Mouse (Mus musculus) hindbrain, embryonic 11.5 days (tissue): ENCODE data around the gene Anapc15-ps. TPM values are rescaled to one million over a fixed set of nuclear protein-coding genes. Genes with fewer than 3 reads are reported as not detected.

Experiments used
- ATAC-seq: fragments of 200-750 bp; cut with Nextera tagmentation; 2 replicates; pipeline ENCODE4 v1.8.0; 2017; ENCODE audit warnings: mild to moderate bottlenecking, moderate TSS enrichment, moderate library complexity; ENCODE audit not compliant: low FRiP score
- DNase-seq: peaks from one replicate; pipeline ENCODE4 v3.0.0-alpha.2; 2015; ENCODE audit warnings: low spot score
- H3K27ac ChIP-seq: fragments of 300-500 bp; sonication (generic); 2 replicates; pipeline ENCODE4 v1.5.1; 2014; ENCODE audit warnings: mild to moderate bottlenecking, low read depth, low read length
- H3K27me3 ChIP-seq: fragments of 300-500 bp; sonication (generic); 2 replicates; pipeline ENCODE4 v1.6.1; 2014; ENCODE audit warnings: mild to moderate bottlenecking, low read length, moderate library complexity, mixed read lengths; ENCODE audit not compliant: control insufficient read depth, insufficient read depth
- H3K36me3 ChIP-seq: fragments of 300-500 bp; sonication (generic); 2 replicates; pipeline ENCODE4 v1.6.1; 2014; ENCODE audit warnings: mild to moderate bottlenecking, low read length, moderate library complexity, mixed read lengths; ENCODE audit not compliant: control insufficient read depth, insufficient read depth
- H3K4me1 ChIP-seq: fragments of 300-500 bp; sonication (generic); replicated peaks from 2 replicates; pipeline ENCODE4 v1.6.1; 2014; ENCODE audit warnings: low read length, mixed read lengths; ENCODE audit not compliant: control insufficient read depth, insufficient read depth
- H3K4me2 ChIP-seq: fragments of 300-500 bp; sonication (generic); replicated peaks from 2 replicates; pipeline ENCODE4 v1.6.1; 2014; ENCODE audit warnings: mild to moderate bottlenecking, low read depth, low read length
- H3K4me3 ChIP-seq: fragments of 300-500 bp; sonication (generic); 2 replicates; pipeline ENCODE4 v1.5.1; 2014; ENCODE audit warnings: low read depth, low read length
- H3K9ac ChIP-seq: fragments of 300-500 bp; sonication (generic); 2 replicates; pipeline ENCODE4 v1.6.1; 2014; ENCODE audit warnings: low read depth, low read length
- H3K9me3 ChIP-seq: fragments of 300-500 bp; sonication (generic); 2 replicates; pipeline ENCODE4 v1.6.1; 2016; ENCODE audit warnings: low read length; ENCODE audit not compliant: control insufficient read depth
- WGBS: fragments of 180-500 bp; shearing (Covaris S2); extraction: QIAGEN DNeasy Blood & Tissue Kit; methylation state at CpG from one replicate; pipeline ENCODE4 v1.1.7; 2014; 5-methylcytosine and 5-hydroxymethylcytosine counted together
- polyA plus RNA-seq: library from polyadenylated mRNA; unstranded; fragments of >200 nt; fragmentation: Nextera tagmentation; extraction: Ambion mirVana; gene quantifications from 2 replicates; pipeline ENCODE4 v1.2.1, GENCODE M21; 2014

The Anapc15-ps gene
- not detected in 2 replicates for polyA plus RNA-seq

GRCm38 (mm10) chr10:95673351-95673750, at the start of gene Anapc15-ps:
Anapc15-ps (minus strand) TSS chr10:95673451.
- H3K27ac ChIP-seq, result no peak within 1 kb of the TSS
- 91% methylated on average over 3 of the region's 3 CpGs for WGBS
- ATAC-seq (no peak), DNase-seq (no peak)
- no peaks in the 10 kb centered on the region for H3K4me1 ChIP-seq
- H3K9ac ChIP-seq, result no peak within 1 kb of the TSS
- no peak within 1 kb of the TSS for H3K4me2 ChIP-seq
- no peaks in the 10 kb centered on the region for H3K36me3 ChIP-seq
- H3K4me3 ChIP-seq, result no peak within 1 kb of the TSS
- no peaks in the 10 kb centered on the region for H3K9me3 ChIP-seq
- no peaks in the 10 kb centered on the region for H3K27me3 ChIP-seq

DNA sequence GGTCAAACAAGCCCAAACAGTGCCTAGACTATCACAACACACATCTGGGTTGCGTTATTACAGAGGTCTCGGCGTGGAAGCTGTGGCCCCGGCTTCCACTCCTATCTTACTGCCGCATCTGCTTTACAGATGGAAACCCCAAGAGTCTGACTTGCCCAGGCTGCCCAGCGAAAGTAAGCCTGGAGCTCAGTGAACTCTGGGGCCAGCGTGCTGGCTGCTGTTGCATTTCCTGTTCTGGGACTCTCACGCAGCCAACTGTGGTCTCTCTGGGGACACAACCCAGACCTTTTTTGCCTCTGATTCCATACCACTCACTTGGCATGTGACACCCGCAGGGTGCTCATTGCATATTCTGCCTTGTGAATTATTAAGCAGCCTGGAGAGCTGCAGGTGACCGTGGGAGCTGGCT, 49.0 kb upstream of the Anapc15-ps start:
- Histone ChIP-seq H3K36me3 (no peaks in the 10 kb centered on the region), H3K4me3 (no peak overlapping the region), H3K9me3 (no peaks in the 10 kb centered on the region), H3K27me3 (no peaks in the 10 kb centered on the region), H3K9ac (no peak overlapping the region), H3K27ac (no peak overlapping the region), H3K4me2 (no peak overlapping the region), H3K4me1 (no peaks in the 10 kb centered on the region)
- DNase-seq, result no peak
- ATAC-seq, result no peak
- 68% methylated on average over 10 of the region's 10 CpGs for WGBS

DNA sequence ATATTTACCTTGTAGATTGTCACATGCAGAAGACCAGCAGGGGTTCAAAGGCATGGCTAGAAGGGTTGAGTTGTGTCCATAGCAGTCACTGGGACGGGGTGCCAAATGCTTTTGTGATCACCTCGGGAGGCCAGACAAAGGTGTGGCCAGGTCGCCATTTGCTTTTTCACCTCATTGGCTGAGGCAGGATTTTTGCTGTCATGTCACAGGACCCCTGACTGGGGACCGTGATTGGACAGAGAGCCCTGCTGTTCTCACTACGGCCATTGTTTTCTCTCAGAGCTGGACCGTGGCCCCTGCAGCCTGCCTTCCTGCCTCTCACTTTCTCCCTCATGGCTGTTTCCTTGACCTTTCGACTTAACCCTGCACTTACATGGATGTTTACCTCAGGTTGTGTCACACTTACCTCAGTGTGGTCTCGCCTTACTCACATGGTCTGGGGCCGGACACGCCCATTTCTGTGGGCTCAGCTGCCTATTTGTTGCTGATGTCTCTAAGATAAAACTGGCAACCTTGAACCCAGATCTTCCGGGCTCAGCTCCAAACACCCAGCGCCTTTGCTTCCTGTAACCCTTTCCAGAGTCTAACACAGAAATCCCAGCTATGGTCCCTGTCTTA, 47.0 kb upstream of the Anapc15-ps start:
- no peak for ATAC-seq
- H3K4me2 ChIP-seq, result no peak overlapping the region
- H3K27me3 ChIP-seq, result no peaks in the 10 kb centered on the region
- no peaks in the 10 kb centered on the region for H3K9me3 ChIP-seq
- H3K36me3 ChIP-seq, result no peaks in the 10 kb centered on the region
- DNase-seq, result no peak
- H3K4me1 ChIP-seq, result no peaks in the 10 kb centered on the region
- no peak overlapping the region for H3K9ac ChIP-seq
- no peak overlapping the region for H3K27ac ChIP-seq
- 73% methylated on average over 12 of the region's 12 CpGs for WGBS
- no peak overlapping the region for H3K4me3 ChIP-seq

GRCm38 (mm10) chr10:95719472-95719871, 46.2 kb upstream of the Anapc15-ps start:
- no peak overlapping the region for H3K27ac ChIP-seq
- H3K4me3 ChIP-seq, result no peak overlapping the region
- H3K9me3 ChIP-seq, result no peaks in the 10 kb centered on the region
- no peaks in the 10 kb centered on the region for H3K4me1 ChIP-seq
- DNase-seq, result no peak
- H3K27me3 ChIP-seq, result no peaks in the 10 kb centered on the region
- WGBS, result 93% methylated on average over 6 of the region's 6 CpGs
- H3K9ac ChIP-seq, result no peak overlapping the region
- no peak for ATAC-seq
- no peak overlapping the region for H3K4me2 ChIP-seq
- no peaks in the 10 kb centered on the region for H3K36me3 ChIP-seq

- WGBS, result 75% methylated on average over 1 of the region's 1 CpGs
- Histone ChIP-seq H3K27me3 (no peaks in the 10 kb centered on the region), H3K36me3 (no peaks in the 10 kb centered on the region), H3K4me3 (no peak overlapping the region), H3K27ac (no peak overlapping the region), H3K9me3 (no peaks in the 10 kb centered on the region), H3K4me1 (no peaks in the 10 kb centered on the region), H3K9ac (no peak overlapping the region), H3K4me2 (no peak overlapping the region)
- ATAC-seq (no peak), DNase-seq (no peak)
These were observed 45.5 kb upstream of the Anapc15-ps start for GRCm38 (mm10) chr10:95718760-95719159.

- ATAC-seq (no peak), DNase-seq (no peak)
- 86% methylated on average over 16 of the region's 16 CpGs for WGBS
- H3K36me3 ChIP-seq, result no peaks in the 10 kb centered on the region
- no peak overlapping the region for H3K4me3 ChIP-seq
- no peaks in the 10 kb centered on the region for H3K9me3 ChIP-seq
- no peak overlapping the region for H3K4me2 ChIP-seq
- H3K4me1 ChIP-seq, result no peaks in the 10 kb centered on the region
- no peak overlapping the region for H3K27ac ChIP-seq
- no peaks in the 10 kb centered on the region for H3K27me3 ChIP-seq
- H3K9ac ChIP-seq, result no peak overlapping the region
These were observed 43.9 kb upstream of the Anapc15-ps start for GRCm38 (mm10) chr10:95717106-95717680.

- no peak overlapping the region for H3K27ac ChIP-seq
- DNase-seq (no peak), ATAC-seq (no peak)
- H3K9ac ChIP-seq, result no peak overlapping the region
- WGBS, result 77% methylated on average over 6 of the region's 6 CpGs
- H3K9me3 ChIP-seq, result no peaks in the 10 kb centered on the region
- H3K4me2 ChIP-seq, result no peak overlapping the region
- H3K27me3 ChIP-seq, result no peaks in the 10 kb centered on the region
- H3K4me3 ChIP-seq, result no peak overlapping the region
- no peaks in the 10 kb centered on the region for H3K36me3 ChIP-seq
- H3K4me1 ChIP-seq, result no peaks in the 10 kb centered on the region
These were observed 42.4 kb upstream of the Anapc15-ps start for GRCm38 (mm10) chr10:95715687-95716086.

DNA sequence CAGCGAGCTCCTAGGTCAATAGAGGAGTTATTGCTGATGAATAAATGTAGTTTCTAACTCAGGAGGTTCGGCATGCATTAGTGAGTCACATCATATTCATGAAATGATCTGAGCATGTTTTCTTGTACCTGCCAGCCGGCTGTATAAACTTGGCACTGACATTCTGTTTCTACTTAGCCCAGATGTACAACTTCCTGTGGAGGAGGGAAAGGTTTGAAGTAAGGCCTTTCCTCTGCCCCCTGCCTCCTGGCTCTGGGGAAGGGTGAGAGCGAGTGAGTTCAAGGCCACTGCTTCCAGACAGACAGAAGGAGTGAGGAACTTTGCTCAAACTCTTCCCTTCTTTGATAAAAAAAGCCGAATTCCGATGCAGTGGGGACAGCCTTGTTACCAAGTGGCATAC, 39.0 kb upstream of the Anapc15-ps start:
- ATAC-seq, result no peak
- WGBS, result 75% methylated on average over 6 of the region's 6 CpGs
- DNase-seq, result no peak
- Histone ChIP-seq H3K9me3 (no peaks in the 10 kb centered on the region), H3K36me3 (no peaks in the 10 kb centered on the region), H3K4me1 (no peaks in the 10 kb centered on the region), H3K27me3 (no peaks in the 10 kb centered on the region), H3K4me3 (no peak overlapping the region), H3K27ac (no peak overlapping the region), H3K4me2 (no peak overlapping the region), H3K9ac (no peak overlapping the region)

GRCm38 (mm10) chr10:95709903-95710660, 36.8 kb upstream of the Anapc15-ps start:
- 53% methylated on average over 8 of the region's 8 CpGs for WGBS
- no peak overlapping the region for H3K4me2 ChIP-seq

More at GRCm38 (mm10) chr10:95709903-95710660, 36.8 kb upstream of the Anapc15-ps start:
- Histone ChIP-seq H3K9me3 (no peaks in the 10 kb centered on the region), H3K36me3 (no peaks in the 10 kb centered on the region), H3K9ac (no peak overlapping the region), H3K4me1 (no peaks in the 10 kb centered on the region), H3K4me3 (no peak overlapping the region), H3K27ac (no peak overlapping the region), H3K27me3 (no peaks in the 10 kb centered on the region)
- no peak for DNase-seq
- ATAC-seq, result no peak
